Mouse (Mus musculus) intestine, embryonic 15.5 days (tissue): ENCODE data around the gene Toe1. TPM values are rescaled to one million over a fixed set of nuclear protein-coding genes. Genes with fewer than 3 reads are reported as not detected.

Experiments
- ATAC-seq: fragments of 200-750 bp; cut with Nextera tagmentation; 2 replicates; pipeline ENCODE4 v1.8.0; 2017; ENCODE audit warnings: moderate TSS enrichment, moderate library complexity
- H3K27ac ChIP-seq: fragments of 300-500 bp; sonication (generic); 2 replicates; pipeline ENCODE4 v1.5.1; 2015; ENCODE audit warnings: mild to moderate bottlenecking, inconsistent platforms
- H3K27me3 ChIP-seq: fragments of 300-500 bp; sonication (generic); replicated peaks from 2 replicates; pipeline ENCODE4 v1.6.1; 2015; ENCODE audit warnings: inconsistent platforms
- H3K36me3 ChIP-seq: fragments of 300-500 bp; sonication (generic); 2 replicates; pipeline ENCODE4 v1.6.1; 2015; ENCODE audit warnings: inconsistent platforms
- H3K4me1 ChIP-seq: fragments of 300-500 bp; sonication (generic); replicated peaks from 2 replicates; pipeline ENCODE4 v1.6.1; 2015; ENCODE audit warnings: inconsistent platforms
- H3K4me2 ChIP-seq: fragments of 300-500 bp; sonication (generic); replicated peaks from 2 replicates; pipeline ENCODE4 v1.6.1; 2015; ENCODE audit warnings: mild to moderate bottlenecking, inconsistent platforms
- H3K4me3 ChIP-seq: fragments of 300-500 bp; sonication (generic); replicated peaks from 2 replicates; pipeline ENCODE4 v1.5.1; 2015; ENCODE audit warnings: inconsistent platforms
- H3K9ac ChIP-seq: fragments of 300-500 bp; sonication (generic); 2 replicates; pipeline ENCODE4 v1.6.1; 2015; ENCODE audit warnings: inconsistent platforms
- H3K9me3 ChIP-seq: fragments of 300-500 bp; sonication (generic); 2 replicates; pipeline ENCODE4 v1.6.1; 2016; ENCODE audit warnings: inconsistent platforms
- WGBS: fragments of 180-500 bp; shearing (Covaris S2); methylation state at CpG from one replicate; pipeline ENCODE4 v1.1.7; 2015; 5-methylcytosine and 5-hydroxymethylcytosine counted together
- polyA plus RNA-seq: library from polyadenylated mRNA; unstranded; fragments of >200 nt; fragmentation: Nextera tagmentation; extraction: Ambion mirVana; gene quantifications from 2 replicates; pipeline ENCODE4 v1.2.1, GENCODE M21; 2015

The Toe1 gene
- polyA plus RNA-seq, 1 experiment from 2014 or later: 28.8 TPM

DNA sequence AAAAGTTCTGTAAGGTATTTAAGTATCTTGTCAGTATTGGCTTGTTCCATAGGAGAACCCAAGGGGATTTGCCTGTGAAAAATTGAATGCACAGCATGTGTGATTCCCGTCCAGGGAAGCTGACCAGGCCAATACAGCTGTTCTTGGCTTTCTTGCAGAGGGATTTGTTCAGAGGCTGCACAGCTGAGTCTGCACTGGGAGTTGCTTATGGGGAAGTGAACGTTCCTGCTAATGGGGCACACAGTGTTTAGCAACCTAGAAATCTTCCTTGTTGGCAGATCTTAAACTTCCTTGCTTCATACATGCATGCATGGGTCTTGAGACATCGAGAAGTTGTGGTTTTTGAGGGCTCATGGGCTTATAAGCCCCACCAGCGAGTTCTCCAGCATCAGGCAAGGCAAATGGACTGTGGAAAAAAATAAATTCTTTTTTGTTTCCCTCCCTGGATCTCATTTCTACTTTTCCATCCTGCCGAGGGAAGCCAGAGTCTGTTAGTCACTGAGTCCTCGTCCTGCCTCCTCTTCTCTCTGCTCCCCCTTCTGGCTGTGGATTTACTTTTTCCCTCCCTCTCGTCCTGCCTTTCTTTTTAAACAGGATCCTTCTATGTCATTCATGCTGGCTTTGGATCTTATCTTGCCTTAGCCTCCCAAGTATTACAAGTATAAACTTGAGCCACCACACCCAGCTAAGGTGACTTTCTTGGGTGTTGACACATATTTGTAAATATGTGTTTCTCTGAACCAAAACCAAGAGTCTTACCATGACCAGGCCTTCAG, 19.3 kb downstream of the Toe1 start:
- H3K27ac ChIP-seq: peak overlapping the region; percentile 13; the same call in 1 of the 2 replicates
- no peaks in the 10 kb centered on the region for H3K36me3 ChIP-seq

DNA sequence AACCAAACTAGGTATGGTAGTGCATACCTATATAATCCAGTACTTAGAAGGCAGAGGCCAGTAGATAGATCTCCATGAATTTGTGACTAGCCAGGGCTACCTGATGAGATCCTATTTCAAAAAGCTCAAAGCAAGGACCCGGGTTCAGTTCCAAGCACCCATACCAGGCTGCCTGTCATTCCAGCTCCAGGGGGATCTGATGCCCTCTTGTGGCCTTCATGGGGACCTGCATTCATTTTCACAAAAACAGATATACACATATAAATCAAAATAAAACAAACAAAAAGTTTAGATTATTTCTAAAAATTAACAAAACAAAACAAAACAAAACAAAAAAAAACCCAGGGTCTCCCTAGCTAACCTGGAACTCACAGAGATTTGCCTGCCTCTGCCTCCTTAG, 20.9 kb downstream of the Toe1 start:
- Histone ChIP-seq H3K27ac (no peak overlapping the region), H3K4me2 (no peak overlapping the region), H3K9ac (no peak overlapping the region), H3K36me3 (no peaks in the 10 kb centered on the region), H3K4me3 (no peak overlapping the region), H3K27me3 (no peaks in the 10 kb centered on the region), H3K4me1 (no peaks in the 10 kb centered on the region), H3K9me3 (no peaks in the 10 kb centered on the region)
- no peak for ATAC-seq
- 97% methylated on average over 1 of the region's 1 CpGs for WGBS

More for the DNA sequence above, 19.3 kb downstream of the Toe1 start:
- H3K4me2 ChIP-seq: no peak overlapping the region
- WGBS: 50% methylated on average over 7 of the region's 7 CpGs
- H3K9ac ChIP-seq: no peak overlapping the region
- no peak for ATAC-seq
- no peaks in the 10 kb centered on the region for H3K27me3 ChIP-seq
- H3K9me3 ChIP-seq: no peaks in the 10 kb centered on the region
- H3K4me1 ChIP-seq: no peaks in the 10 kb centered on the region
- no peak overlapping the region for H3K4me3 ChIP-seq

DNA sequence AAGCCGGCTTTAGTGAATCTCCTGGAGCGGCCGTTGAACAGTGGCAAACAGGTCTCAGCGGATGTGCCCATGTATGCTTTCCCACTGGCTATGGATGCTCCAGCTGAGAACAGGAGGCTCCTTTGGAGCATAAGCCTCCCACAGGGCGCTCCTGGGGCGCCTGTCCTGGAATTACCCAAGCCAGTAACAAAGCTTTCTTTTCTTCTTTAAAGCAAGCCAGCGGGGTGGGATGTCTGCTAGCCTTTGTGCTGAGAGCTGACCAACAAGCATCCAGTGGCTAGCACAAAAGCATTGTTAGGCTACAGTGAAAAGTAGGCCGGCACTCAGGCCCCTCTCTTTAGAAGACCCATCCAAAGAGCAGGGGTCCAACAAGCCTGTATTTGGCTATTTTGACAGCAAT, 25.3 kb downstream of the Toe1 start:
- Histone ChIP-seq H3K4me1 (no peaks in the 10 kb centered on the region), H3K9ac (no peak overlapping the region), H3K9me3 (no peaks in the 10 kb centered on the region), H3K36me3 (no peaks in the 10 kb centered on the region), H3K4me2 (no peak overlapping the region), H3K27me3 (no peaks in the 10 kb centered on the region), H3K27ac (no peak overlapping the region), H3K4me3 (no peak overlapping the region)
- no peak for ATAC-seq
- 40% methylated on average over 8 of the region's 8 CpGs for WGBS

DNA sequence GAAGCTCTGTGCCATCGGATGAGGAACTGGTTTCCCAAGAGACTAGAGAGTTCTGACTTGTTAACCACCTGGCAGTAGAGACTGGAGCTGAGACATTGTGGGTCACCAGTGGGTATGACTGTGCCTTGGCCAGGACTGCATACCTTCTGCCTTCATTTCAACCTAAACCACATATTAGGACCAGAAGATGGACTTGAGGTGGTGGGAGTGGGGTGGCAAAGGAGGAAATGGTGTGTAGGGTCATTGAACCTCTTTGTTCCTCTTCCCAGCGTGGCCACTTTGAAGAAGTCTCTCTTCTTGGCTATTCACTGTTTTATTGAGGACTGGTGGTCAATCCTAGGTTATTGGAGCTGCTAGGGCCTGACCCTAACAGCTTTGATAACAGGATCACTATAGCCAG, 26.1 kb downstream of the Toe1 start:
- Histone ChIP-seq H3K27me3 (no peaks in the 10 kb centered on the region), H3K4me1 (no peaks in the 10 kb centered on the region), H3K27ac (no peak overlapping the region), H3K4me2 (no peak overlapping the region), H3K9ac (no peak overlapping the region), H3K9me3 (no peaks in the 10 kb centered on the region), H3K4me3 (no peak overlapping the region), H3K36me3 (no peaks in the 10 kb centered on the region)
- no peak for ATAC-seq
- WGBS: 56% methylated on average over 2 of the region's 2 CpGs

DNA sequence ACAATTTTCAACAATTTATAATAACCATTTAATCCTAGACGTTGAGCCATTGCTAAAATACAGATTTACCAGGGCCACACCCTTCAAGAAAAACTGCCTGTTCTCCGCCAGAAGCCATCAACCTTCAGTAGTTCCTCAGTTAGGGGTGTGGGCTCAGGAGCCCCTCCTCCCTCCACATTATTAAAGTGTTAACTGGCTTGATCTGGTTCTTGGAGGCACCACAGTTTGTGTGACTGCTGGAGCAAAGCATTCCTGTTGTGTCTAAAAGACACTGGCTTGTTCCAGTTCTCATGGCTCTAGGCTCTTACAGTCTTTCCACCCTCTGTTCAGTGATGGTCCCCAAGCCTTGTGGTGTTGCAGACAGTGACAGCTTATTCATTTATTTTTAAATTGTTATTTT, 26.9 kb downstream of the Toe1 start:
- Histone ChIP-seq H3K9me3 (no peaks in the 10 kb centered on the region), H3K9ac (no peak overlapping the region), H3K4me2 (no peak overlapping the region), H3K4me1 (no peaks in the 10 kb centered on the region), H3K27ac (no peak overlapping the region), H3K36me3 (no peaks in the 10 kb centered on the region), H3K27me3 (no peaks in the 10 kb centered on the region), H3K4me3 (no peak overlapping the region)
- no peak for ATAC-seq
- WGBS: 77% methylated on average over 2 of the region's 2 CpGs

DNA sequence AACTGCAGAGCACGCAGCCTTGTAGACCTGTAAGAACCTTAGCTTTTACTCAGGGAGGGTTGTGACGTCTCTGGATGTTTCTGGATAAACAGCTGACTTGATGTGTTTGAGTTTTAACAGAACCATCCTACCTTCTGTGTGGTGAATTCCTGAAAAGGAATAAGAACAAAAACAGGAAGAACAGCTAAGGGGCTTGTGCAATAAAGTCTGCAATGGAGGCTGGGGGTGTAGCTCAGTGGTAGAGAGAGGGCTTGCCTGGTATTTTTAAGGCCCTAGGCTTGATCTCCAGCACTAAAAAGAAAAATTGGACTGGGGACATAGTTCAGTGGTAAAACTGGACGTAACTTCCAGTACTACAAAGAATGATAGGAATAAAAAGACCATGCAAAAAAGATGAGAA, 30.4 kb downstream of the Toe1 start:
- H3K9ac ChIP-seq: no peak overlapping the region
- H3K4me3 ChIP-seq: no peak overlapping the region
- H3K4me1 ChIP-seq: no peaks in the 10 kb centered on the region
- H3K27me3 ChIP-seq: no peaks in the 10 kb centered on the region
- no peaks in the 10 kb centered on the region for H3K9me3 ChIP-seq
- 79% methylated on average over 3 of the region's 3 CpGs for WGBS
- no peak overlapping the region for H3K4me2 ChIP-seq
- ATAC-seq: no peak
- no peaks in the 10 kb centered on the region for H3K36me3 ChIP-seq
- no peak overlapping the region for H3K27ac ChIP-seq

DNA sequence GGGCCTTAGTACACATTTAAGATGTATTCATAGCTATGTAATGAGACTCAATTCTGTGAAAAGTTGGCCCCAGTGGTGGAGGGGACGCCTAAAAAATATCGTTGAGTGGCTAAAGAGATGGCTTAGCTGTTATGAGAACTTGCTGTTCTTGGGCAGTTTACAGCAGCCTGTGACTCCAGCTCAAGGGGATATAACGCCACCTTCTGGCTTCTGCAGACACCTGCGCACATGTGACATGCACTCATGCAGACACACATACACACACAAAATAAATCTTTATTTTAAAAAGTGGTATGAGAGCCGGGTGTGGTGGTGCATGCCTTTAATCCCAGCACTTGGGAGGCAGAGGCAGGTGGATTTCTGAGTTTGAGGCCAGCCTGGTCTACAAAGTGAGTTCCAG, 31.0 kb downstream of the Toe1 start:
- H3K9me3 ChIP-seq: no peaks in the 10 kb centered on the region
- no peak for ATAC-seq
- no peaks in the 10 kb centered on the region for H3K36me3 ChIP-seq
- no peaks in the 10 kb centered on the region for H3K27me3 ChIP-seq
- H3K4me1 ChIP-seq: no peaks in the 10 kb centered on the region
- no peak overlapping the region for H3K4me2 ChIP-seq
- no peak overlapping the region for H3K9ac ChIP-seq
- H3K27ac ChIP-seq: no peak overlapping the region
- H3K4me3 ChIP-seq: no peak overlapping the region
- WGBS: 93% methylated on average over 5 of the region's 5 CpGs

DNA sequence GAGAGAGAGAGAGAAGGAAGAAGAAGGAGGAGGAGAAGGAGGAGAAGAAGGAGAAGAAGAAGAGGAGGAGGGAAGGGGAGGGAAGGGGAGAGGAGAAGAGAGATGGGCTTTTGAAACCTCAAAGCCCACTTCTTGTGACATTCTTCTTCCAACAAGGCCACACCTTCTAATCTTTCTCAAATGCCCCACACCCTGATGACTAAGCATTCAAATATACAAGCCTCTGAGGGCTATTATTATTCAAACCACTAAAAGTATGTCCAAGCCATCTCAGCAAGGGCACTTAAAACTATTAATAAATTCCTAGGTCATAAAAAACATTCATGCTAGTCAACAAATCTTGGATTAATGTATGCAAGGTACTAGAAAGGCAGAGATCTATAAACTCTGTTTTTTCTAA, 38.4 kb downstream of the Toe1 start:
- Histone ChIP-seq H3K9ac (no peak overlapping the region), H3K27me3 (no peaks in the 10 kb centered on the region), H3K4me3 (no peak overlapping the region), H3K4me1 (no peaks in the 10 kb centered on the region), H3K27ac (no peak overlapping the region), H3K36me3 (no peaks in the 10 kb centered on the region), H3K9me3 (no peaks in the 10 kb centered on the region), H3K4me2 (no peak overlapping the region)
- no peak for ATAC-seq

DNA sequence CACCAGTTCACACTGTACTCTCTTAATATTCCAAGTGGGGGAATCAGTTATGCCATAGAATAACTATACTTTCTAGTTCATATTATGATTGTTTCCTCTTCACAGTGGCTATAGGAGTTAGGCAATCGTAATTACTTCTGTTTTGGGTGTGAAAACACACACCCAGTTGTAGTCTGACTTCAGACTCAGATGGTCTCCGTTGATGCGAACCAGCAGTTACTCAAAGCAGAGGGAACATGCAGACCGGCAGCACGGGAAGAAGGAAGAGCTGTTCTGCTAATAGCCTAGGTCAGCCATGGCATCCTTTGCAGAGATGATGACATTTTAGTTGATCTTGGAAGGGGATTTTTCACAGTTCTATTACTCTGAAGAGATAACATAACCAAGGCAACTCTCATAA, 38.9 kb downstream of the Toe1 start:
- Histone ChIP-seq H3K9me3 (no peaks in the 10 kb centered on the region), H3K27ac (no peak overlapping the region), H3K4me3 (no peak overlapping the region), H3K27me3 (no peaks in the 10 kb centered on the region), H3K4me2 (no peak overlapping the region), H3K36me3 (no peaks in the 10 kb centered on the region), H3K9ac (no peak overlapping the region), H3K4me1 (no peaks in the 10 kb centered on the region)
- 79% methylated on average over 5 of the region's 5 CpGs for WGBS
- no peak for ATAC-seq

DNA sequence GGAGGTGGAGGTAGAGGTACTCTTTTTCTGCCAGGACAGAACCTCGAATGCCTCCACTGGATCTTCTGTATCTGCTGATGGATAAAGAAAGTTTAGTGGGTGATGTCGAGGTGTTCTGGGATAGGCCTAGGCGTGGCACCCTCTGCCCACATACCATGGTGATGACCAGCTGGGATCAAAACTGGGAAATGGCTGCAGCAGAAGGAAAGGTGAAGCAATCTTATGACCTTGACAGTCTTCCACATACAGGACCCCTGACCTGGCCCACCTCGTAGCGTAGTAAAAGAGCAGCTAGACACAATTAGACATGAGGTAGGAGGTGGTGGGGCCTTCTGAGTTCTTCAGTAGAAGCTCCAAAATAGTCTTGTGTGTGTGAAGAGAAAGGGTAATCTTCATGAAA, 43.4 kb downstream of the Toe1 start:
- ATAC-seq: no peak
- Histone ChIP-seq H3K4me3 (no peak overlapping the region), H3K4me1 (no peaks in the 10 kb centered on the region), H3K27me3 (no peaks in the 10 kb centered on the region), H3K4me2 (no peak overlapping the region), H3K9ac (no peak overlapping the region), H3K9me3 (no peaks in the 10 kb centered on the region), H3K36me3 (no peaks in the 10 kb centered on the region), H3K27ac (no peak overlapping the region)
- WGBS: 84% methylated on average over 5 of the region's 5 CpGs

DNA sequence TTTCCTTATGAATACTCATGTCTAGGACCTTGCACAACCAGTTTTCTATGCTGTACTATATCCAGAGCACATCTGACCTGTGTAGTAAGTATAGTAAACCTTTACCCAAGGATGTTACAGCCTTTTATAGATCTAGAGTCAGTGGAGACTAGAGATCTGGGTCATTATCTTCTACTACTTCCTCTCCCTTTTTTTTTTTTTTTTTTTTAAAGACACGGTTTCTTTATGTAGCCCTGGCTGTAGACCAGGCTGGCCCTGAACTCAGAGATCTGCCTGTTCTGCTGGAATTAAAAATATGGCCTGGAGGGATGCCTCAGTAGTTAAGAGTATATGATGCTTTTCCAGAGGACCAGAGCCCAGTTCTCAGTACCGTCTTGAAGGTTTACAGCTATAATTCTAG, 45.5 kb downstream of the Toe1 start:
- H3K27me3 ChIP-seq: no peaks in the 10 kb centered on the region
- WGBS: 77% methylated on average over 2 of the region's 2 CpGs
- H3K4me2 ChIP-seq: no peak overlapping the region
- H3K36me3 ChIP-seq: no peaks in the 10 kb centered on the region
- H3K4me3 ChIP-seq: no peak overlapping the region
- peak; percentile 34; the same call in 1 of the 2 replicates for ATAC-seq
- H3K9ac ChIP-seq: no peak overlapping the region
- no peak overlapping the region for H3K27ac ChIP-seq
- H3K9me3 ChIP-seq: no peaks in the 10 kb centered on the region
- no peaks in the 10 kb centered on the region for H3K4me1 ChIP-seq

DNA sequence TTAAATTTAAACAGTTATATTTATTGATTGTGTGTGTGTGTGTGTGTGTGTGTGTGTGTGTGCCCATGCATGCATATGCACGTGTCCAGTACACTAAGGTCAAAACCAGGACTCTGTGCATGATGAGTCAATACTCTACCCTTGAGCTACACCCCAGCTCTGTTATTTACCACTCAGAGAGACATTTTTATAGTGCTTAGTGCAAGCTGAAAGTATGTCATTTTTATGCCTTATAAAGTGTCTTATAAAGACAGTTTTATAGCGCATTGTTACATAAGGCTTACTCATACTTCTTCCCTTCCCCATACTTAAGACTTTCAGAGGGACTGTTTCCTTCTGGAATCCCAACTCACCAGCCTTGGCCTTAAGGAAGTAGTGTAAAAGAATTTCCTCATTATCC, 57.7 kb downstream of the Toe1 start:
- Histone ChIP-seq H3K27ac (no peak overlapping the region), H3K9ac (no peak overlapping the region), H3K4me3 (no peak overlapping the region), H3K36me3 (no peaks in the 10 kb centered on the region), H3K27me3 (no peaks in the 10 kb centered on the region), H3K4me1 (no peaks in the 10 kb centered on the region), H3K9me3 (no peaks in the 10 kb centered on the region), H3K4me2 (no peak overlapping the region)
- ATAC-seq: no peak
- WGBS: 76% methylated on average over 2 of the region's 2 CpGs
